Comparison of ENCODE assay signal across 19 mouse cellular contexts in genomic region chr10:69176116-69176515, GRCm38 (mm10).
"Had no signal": no experiment of that assay in that cellular context is flagged by ENCODE, and none has a peak within 500 bp of the region (broad histone marks: within the 10 kb centered on the region; RNA-seq: fewer than 3 reads in every experiment).

No protein-coding gene starts in this region.

- ATAC-seq: forebrain, embryonic 13.5 days; forebrain, embryonic 14.5 days; forebrain, embryonic 15.5 days; forebrain, embryonic 16.5 days; forebrain, postnatal 0 days had no signal

- DNase-seq: cerebellum, adult 9-10 months; cerebellum, adult 9-11 months; cerebellum, postnatal 10 days; cerebellum, postnatal 14 days; cerebellum, postnatal 25 days; cerebellum, postnatal 36 days; embryo, embryonic 11 days; forebrain, postnatal 0 days; gastrocnemius, adult 2 months; gastrocnemius, postnatal 10 days; gastrocnemius, postnatal 14 days; gastrocnemius, postnatal 25 days; gastrocnemius, postnatal 36 days; heart, adult 18-20 months; heart, adult 2 months had no signal
